Mouse (Mus musculus) midbrain, embryonic 16.5 days (tissue): Measurements from ENCODE around the gene Olfr99. TPM values are rescaled to one million over a fixed set of nuclear protein-coding genes. Genes with fewer than 3 reads are reported as not detected.
"Not testable (repeated sequence)": the region's sequence is repeated elsewhere in the genome, so short reads cannot be mapped to it uniquely, and the experiment has no call there.

ENCODE experiments used
- ATAC-seq: fragments of 200-750 bp; cut with Nextera tagmentation; 2 replicates; pipeline ENCODE4 v1.8.0; 2017; ENCODE audit warnings: moderate TSS enrichment
- H3K27ac ChIP-seq: fragments of 300-500 bp; sonication (generic); 2 replicates; pipeline ENCODE4 v1.5.1; 2014; ENCODE audit warnings: mild to moderate bottlenecking, low read length, mixed read lengths
- H3K27me3 ChIP-seq: fragments of 300-500 bp; sonication (generic); 2 replicates; pipeline ENCODE4 v1.6.1; 2014; ENCODE audit warnings: low read depth, low read length, mixed read lengths; ENCODE audit not compliant: control insufficient read depth, insufficient read depth
- H3K36me3 ChIP-seq: fragments of 300-500 bp; sonication (generic); 2 replicates; pipeline ENCODE4 v1.6.1; 2014; ENCODE audit warnings: mild to moderate bottlenecking, low read length, moderate library complexity, mixed read lengths; ENCODE audit not compliant: control insufficient read depth, insufficient read depth
- H3K4me1 ChIP-seq: fragments of 300-500 bp; sonication (generic); 2 replicates; pipeline ENCODE4 v1.6.1; 2014; ENCODE audit warnings: mild to moderate bottlenecking, low read length, mixed read lengths; ENCODE audit not compliant: control insufficient read depth, insufficient read depth
- H3K4me2 ChIP-seq: fragments of 300-500 bp; sonication (generic); 2 replicates; pipeline ENCODE4 v1.6.1; 2014; ENCODE audit warnings: mild to moderate bottlenecking, low read length, mixed read lengths
- H3K4me3 ChIP-seq: fragments of 300-500 bp; sonication (generic); 2 replicates; pipeline ENCODE4 v1.5.1; 2014; ENCODE audit warnings: low read depth, mild to moderate bottlenecking, low read length, moderate library complexity, mixed read lengths
- H3K9ac ChIP-seq: fragments of 300-500 bp; sonication (generic); 2 replicates; pipeline ENCODE4 v1.6.1; 2014; ENCODE audit warnings: low read depth, low read length, mixed read lengths
- H3K9me3 ChIP-seq: fragments of 300-500 bp; sonication (generic); replicated peaks from 2 replicates; pipeline ENCODE4 v1.6.1; 2014; ENCODE audit warnings: mild to moderate bottlenecking, low read length, mixed read lengths; ENCODE audit not compliant: control insufficient read depth, poor library complexity, severe bottlenecking
- WGBS: fragments of 180-500 bp; shearing (Covaris S2); extraction: QIAGEN DNeasy Blood & Tissue Kit; methylation state at CpG from one replicate; pipeline ENCODE4 v1.1.7; 2014; 5-methylcytosine and 5-hydroxymethylcytosine counted together
- polyA plus RNA-seq: library from polyadenylated mRNA; unstranded; fragments of >200 nt; fragmentation: Nextera tagmentation; extraction: Ambion mirVana; gene quantifications from 2 replicates; pipeline ENCODE4 v1.2.1, GENCODE M21; 2015

Gene Olfr99
- polyA plus RNA-seq, 1 experiment from 2014 or later: not detected

DNA sequence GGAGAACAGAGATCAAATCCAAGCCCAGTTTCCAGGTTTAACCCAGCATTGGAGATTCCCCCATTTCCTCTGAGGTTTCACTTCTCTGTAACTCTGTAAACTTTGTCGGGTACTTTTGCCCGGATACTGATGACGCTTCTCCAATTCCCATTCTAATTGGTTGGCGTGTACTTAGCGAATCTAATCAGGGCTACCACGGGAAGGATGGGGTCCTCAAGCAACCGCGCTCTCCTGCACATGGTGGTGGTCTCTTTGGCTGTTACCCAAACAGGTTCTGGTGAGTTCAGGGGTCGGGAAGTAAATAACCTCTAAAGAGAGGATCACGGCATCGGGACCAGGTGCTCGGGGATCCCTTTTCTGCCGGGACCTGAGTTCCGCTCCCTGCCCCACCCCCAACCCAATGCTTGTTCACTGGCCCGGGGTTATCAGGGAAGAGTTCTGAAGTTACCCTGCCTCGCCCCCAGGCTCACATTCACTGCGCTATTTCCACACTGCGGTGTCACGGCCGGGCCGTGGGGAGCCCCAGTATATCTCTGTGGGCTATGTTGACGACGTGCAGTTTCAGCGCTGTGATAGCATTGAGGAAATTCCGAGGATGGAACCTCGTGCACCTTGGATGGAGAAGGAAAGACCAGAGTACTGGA lies 13.1 kb downstream of the Olfr99 start, which contains the start of gene H2-M3:
H2-M3 (plus strand) TSS at position 163 of the 644 bp plus-strand sequence.
- H3K27me3 ChIP-seq: no peaks in the 10 kb centered on the region
- 2% methylated on average over 26 of the region's 26 CpGs for WGBS
- H3K36me3 ChIP-seq: no peaks in the 10 kb centered on the region
- ATAC-seq: peak; percentile 98
- peak within 1 kb of the TSS; percentile 59 for H3K4me3 ChIP-seq
- no peaks in the 10 kb centered on the region for H3K9me3 ChIP-seq
- peak within 1 kb of the TSS; percentile 99 for H3K4me2 ChIP-seq
- peak within 1 kb of the TSS; percentile 62 for H3K9ac ChIP-seq
- no peak within 1 kb of the TSS for H3K27ac ChIP-seq
- peaks cover 2% of the 10 kb centered on the region; the same call in 1 of the 2 replicates for H3K4me1 ChIP-seq

DNA sequence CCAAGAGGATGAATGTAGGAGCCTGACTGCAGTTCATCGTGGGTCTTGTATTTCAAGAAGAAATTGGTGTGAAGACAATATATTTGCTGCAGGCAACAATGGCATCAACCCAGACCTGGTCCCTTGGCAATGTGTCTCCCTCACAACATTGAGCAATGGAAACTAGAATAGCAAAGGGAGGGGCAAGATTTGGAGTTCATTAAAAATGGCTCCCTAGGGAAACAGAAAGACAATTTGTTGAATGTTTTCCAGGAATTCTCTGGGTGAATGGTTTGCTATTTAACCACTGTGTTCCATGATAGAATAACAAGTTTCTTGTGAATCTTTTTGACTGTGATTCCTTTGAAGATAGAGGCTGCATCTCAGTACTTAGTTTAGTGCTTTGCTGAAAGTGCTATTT lies 19.6 kb downstream of the Olfr99 start, which contains the start of gene Olfr98:
Olfr98 (minus strand) TSS at position 124 of the 400 bp plus-strand sequence.
- H3K27ac ChIP-seq: no peak within 1 kb of the TSS
- H3K4me2 ChIP-seq: no peak within 1 kb of the TSS
- H3K4me3 ChIP-seq: no peak within 1 kb of the TSS
- no peak for ATAC-seq
- no peaks in the 10 kb centered on the region for H3K36me3 ChIP-seq
- no peaks in the 10 kb centered on the region for H3K4me1 ChIP-seq
- WGBS: 88% methylated on average over 1 of the region's 1 CpGs
- H3K9me3 ChIP-seq: no peaks in the 10 kb centered on the region
- no peak within 1 kb of the TSS for H3K9ac ChIP-seq
- H3K27me3 ChIP-seq: no peaks in the 10 kb centered on the region

DNA sequence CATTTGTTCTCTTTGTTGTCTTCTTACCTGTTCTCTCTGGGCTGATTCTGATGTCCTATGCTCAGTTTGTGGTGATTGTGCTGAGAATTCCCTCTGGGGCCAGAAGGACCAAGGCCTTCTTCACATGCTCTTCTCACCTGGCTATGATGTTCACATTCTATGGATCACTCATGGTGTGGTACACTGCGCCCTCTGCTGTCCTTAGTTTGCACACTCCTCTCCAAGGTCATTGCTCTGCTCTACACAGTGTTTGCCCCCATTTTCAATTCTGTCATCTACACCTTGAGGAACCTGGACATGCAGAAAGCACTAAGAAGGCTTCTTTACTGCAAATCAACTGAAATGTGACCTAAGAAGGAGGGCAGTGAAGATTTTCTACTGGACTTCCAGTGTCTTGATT lies 32.7 kb downstream of the Olfr99 start:
- Histone ChIP-seq H3K9ac (no peak overlapping the region), H3K9me3 (no peaks in the 10 kb centered on the region), H3K4me3 (no peak overlapping the region), H3K4me1 (no peaks in the 10 kb centered on the region), H3K36me3 (no peaks in the 10 kb centered on the region), H3K27ac (no peak overlapping the region), H3K27me3 (no peaks in the 10 kb centered on the region), H3K4me2 (no peak overlapping the region)
- WGBS: 23% methylated on average over 1 of the region's 1 CpGs
- no peak for ATAC-seq

DNA sequence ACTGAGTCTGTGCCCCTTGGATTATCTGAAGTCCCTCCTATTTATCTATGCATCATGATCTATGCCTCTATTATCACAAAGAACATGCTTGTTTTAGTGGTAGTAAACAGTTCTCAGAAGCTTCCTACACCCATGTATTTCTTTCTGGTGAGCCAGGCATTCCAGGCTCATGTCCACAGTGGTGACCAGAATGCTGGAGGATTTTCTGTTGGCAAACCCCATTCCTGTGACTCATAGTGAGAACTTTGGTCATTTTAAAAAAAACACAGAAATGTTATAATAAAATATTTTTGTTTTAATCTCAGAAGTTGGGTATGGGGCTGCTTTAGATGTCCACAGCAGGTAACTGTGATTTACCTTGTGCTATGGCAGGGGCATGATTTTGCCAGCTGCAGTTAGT lies 33.8 kb downstream of the Olfr99 start:
- Histone ChIP-seq H3K27ac (no peak overlapping the region), H3K4me3 (no peak overlapping the region), H3K4me2 (no peak overlapping the region), H3K4me1 (no peaks in the 10 kb centered on the region), H3K9ac (no peak overlapping the region), H3K27me3 (no peaks in the 10 kb centered on the region), H3K9me3 (no peaks in the 10 kb centered on the region), H3K36me3 (no peaks in the 10 kb centered on the region)
- no peak for ATAC-seq

DNA sequence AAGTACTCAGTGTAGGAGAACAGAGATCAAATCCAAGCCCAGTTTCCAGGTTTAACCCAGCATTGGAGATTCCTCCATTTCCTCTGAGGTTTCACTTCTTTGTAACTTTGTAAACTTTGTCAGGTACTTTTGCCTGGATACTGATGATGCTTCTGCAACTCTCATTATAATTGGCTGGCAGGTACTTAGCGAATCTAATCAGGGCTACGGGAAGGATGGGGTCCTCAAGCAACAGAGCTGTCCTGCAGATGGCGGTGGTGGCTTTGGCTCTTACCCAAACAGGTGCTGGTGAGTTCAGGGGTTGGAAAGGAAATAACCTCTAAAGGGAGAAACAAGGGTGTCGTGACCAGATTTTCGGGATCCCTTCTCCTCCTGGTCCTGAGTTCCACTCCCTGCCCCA lies 36.5 kb downstream of the Olfr99 start:
- ATAC-seq: no peak
- Histone ChIP-seq H3K27ac (no peak overlapping the region), H3K27me3 (no peaks in the 10 kb centered on the region), H3K36me3 (no peaks in the 10 kb centered on the region), H3K4me2 (no peak overlapping the region), H3K4me1 (no peaks in the 10 kb centered on the region), H3K9me3 (no peaks in the 10 kb centered on the region), H3K4me3 (no peak overlapping the region), H3K9ac (no peak overlapping the region)
- WGBS: 31% methylated on average over 5 of the region's 5 CpGs

DNA sequence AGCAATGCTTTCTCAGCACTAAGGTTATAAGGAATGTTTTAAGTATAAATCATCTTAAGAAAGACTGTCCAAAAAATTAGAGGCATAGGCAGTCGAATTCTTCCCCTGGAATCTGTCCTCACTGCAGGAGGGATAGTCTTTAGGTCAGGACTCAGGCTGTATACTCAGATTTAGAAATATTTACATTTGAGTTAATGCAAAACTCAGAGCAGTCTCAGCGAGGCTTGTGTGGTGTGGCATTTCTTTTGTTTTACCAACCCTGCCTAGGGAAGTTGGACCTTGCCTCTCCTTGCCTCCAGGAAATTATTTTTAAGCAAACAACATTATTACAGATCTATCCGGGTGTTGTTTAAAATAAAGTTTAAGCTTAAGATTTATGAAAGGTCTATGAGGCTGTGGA lies 41.1 kb downstream of the Olfr99 start:
- Histone ChIP-seq H3K4me3 (no peak overlapping the region), H3K4me1 (no peaks in the 10 kb centered on the region), H3K4me2 (no peak overlapping the region), H3K9ac (no peak overlapping the region), H3K36me3 (no peaks in the 10 kb centered on the region), H3K27me3 (no peaks in the 10 kb centered on the region), H3K27ac (no peak overlapping the region), H3K9me3 (no peaks in the 10 kb centered on the region)
- 54% methylated on average over 3 of the region's 3 CpGs for WGBS
- no peak for ATAC-seq

DNA sequence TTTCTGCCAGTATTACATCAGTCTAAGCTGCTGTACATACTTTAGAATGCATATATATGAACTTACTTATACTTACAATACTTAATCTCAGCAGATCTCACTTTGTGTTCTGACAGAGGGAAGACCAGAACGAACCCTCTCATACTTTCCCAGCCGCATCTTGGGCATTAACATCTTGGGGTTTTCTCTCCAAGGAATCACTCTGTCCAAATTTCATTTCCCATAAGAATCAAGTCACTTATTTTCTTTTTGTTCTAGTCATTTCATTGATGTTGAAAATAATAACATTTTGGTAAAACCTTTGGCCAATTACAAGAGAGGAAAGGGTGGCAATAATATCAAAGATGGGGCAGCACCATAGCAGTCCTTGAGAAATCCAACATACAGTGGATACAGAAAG lies 46.0 kb downstream of the Olfr99 start, which contains the start of gene Olfr97:
Olfr97 (minus strand) TSS at position 101 of the 400 bp plus-strand sequence.
- H3K27ac ChIP-seq, H3K4me2 ChIP-seq, H3K27me3 ChIP-seq, H3K4me1 ChIP-seq, H3K9ac ChIP-seq, ATAC-seq, H3K4me3 ChIP-seq, H3K9me3 ChIP-seq, H3K36me3 ChIP-seq: not testable (repeated sequence)
- WGBS: 87% methylated on average over 2 of the region's 2 CpGs

Other genes with a start within 250 kb of the Olfr99 start
- gene Gabbr1, start 237.5 kb downstream of the Olfr99 start, polyA plus RNA-seq: 81.7 and 94.9 TPM in 2 replicates
- not detected in 2 replicates for gene Olfr90, start 195.0 kb downstream of the Olfr99 start, polyA plus RNA-seq
- not detected in 2 replicates for gene Olfr91, start 185.2 kb downstream of the Olfr99 start, polyA plus RNA-seq
- not detected in 2 replicates for gene Olfr92, start 163.4 kb downstream of the Olfr99 start, polyA plus RNA-seq
- gene Olfr93, start 122.0 kb downstream of the Olfr99 start, polyA plus RNA-seq: not detected in 2 replicates
- not detected in 2 replicates for gene Ubd, start 89.6 kb downstream of the Olfr99 start, polyA plus RNA-seq
- gene Olfr94, start 82.5 kb downstream of the Olfr99 start, polyA plus RNA-seq: not detected in 2 replicates
- 0.04 TPM in 1 of 2 replicates, not detected in the other for gene Olfr95, start 70.3 kb downstream of the Olfr99 start, polyA plus RNA-seq
- gene Olfr96, start 63.3 kb downstream of the Olfr99 start, polyA plus RNA-seq: not detected in 2 replicates
- gene Olfr97, start 46.1 kb downstream of the Olfr99 start, polyA plus RNA-seq: not detected in 2 replicates
- not detected in 2 replicates for gene Olfr98, start 19.7 kb downstream of the Olfr99 start, polyA plus RNA-seq
- 1.2 and 1.9 TPM in 2 replicates for gene H2-M3, start 13.2 kb downstream of the Olfr99 start, polyA plus RNA-seq
- gene Olfr101, start 20.9 kb upstream of the Olfr99 start, polyA plus RNA-seq: not detected in 2 replicates
- gene Olfr102, start 33.6 kb upstream of the Olfr99 start, polyA plus RNA-seq: not detected in 2 replicates
- not detected in 2 replicates for gene Olfr103, start 56.2 kb upstream of the Olfr99 start, polyA plus RNA-seq
- not detected in 2 replicates for gene Olfr104-ps, start 76.1 kb upstream of the Olfr99 start, polyA plus RNA-seq
- gene Olfr105-ps, start 95.6 kb upstream of the Olfr99 start, polyA plus RNA-seq: not detected in 2 replicates
- not detected in 2 replicates for gene Olfr106-ps, start 106.9 kb upstream of the Olfr99 start, polyA plus RNA-seq
- gene Olfr107, start 115.8 kb upstream of the Olfr99 start, polyA plus RNA-seq: not detected in 2 replicates
- gene Olfr108, start 162.0 kb upstream of the Olfr99 start, polyA plus RNA-seq: not detected in 2 replicates
- gene Olfr109, start 175.5 kb upstream of the Olfr99 start, polyA plus RNA-seq: not detected in 2 replicates
- not detected in 2 replicates for gene H2-M2, start 200.1 kb upstream of the Olfr99 start, polyA plus RNA-seq
- not detected in 2 replicates for gene Olfr110, start 209.0 kb upstream of the Olfr99 start, polyA plus RNA-seq
- gene Olfr111, start 224.6 kb upstream of the Olfr99 start, polyA plus RNA-seq: 0.12 TPM in 1 of 2 replicates, not detected in the other